Mouse (Mus musculus) cerebral cortex, adult 2 months (tissue): ENCODE data around the gene Ulk1.

Source experiments
- WGBS: fragments of 180-500 bp; shearing (Covaris S2); methylation state at CpG from one replicate; pipeline ENCODE4 v1.1.7; 2018; 5-methylcytosine and 5-hydroxymethylcytosine counted together

The Ulk1 gene

DNA sequence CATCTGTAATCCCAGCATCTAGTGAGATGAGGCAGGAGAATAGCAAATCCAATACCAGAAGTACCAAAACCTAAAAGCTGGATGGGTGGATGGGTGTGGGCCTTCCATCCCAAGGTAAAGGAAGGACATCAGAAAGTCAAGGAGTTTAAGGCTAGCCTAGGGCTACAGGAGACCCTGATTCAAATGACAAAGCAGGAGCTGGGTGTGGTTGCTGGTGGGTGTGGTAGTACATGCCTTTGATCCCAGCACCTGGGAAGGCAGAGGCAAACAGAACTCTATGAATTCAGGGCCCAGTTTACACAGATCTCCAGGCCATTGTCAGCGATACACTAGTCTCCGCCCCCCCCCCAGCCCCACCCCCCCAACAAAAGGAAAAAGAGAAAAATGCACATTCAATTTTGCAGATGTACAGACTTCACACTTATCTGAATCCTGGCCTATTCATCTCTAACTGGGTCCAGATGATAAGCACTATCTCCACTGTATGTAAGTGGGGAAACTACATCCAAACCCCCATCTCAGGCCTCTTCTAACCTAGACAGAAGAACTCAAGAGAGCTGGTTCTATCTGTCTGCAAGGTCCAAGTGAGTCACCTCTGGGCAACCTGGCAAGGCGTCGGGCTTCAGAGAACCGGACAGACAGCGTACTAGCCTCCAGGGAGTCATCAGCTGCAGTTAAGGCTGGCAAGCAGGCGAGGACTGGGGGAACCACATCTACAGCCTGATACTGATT lies 5.7 kb downstream of the Ulk1 start:
- WGBS, result 90% methylated on average over 7 of the region's 7 CpGs

DNA sequence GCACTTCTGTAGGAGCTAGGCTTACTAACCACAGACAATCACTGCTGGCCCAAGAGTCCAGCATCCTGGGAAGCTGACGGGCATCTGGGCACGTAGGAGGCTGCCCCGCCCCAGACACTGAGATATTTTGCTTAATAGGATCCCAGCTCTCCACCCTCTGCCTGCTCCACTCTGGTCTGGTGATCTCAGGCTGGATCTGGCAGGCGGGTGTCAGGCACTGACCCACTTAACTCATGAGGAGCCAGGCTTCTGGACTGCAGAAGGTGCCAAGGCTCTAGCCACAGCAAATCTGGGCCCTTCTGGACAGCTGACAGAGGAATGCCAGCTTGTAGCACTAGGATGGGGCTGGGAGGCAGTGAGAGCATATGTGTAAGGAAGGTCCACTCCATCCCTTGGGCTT lies 7.7 kb downstream of the Ulk1 start:
- 45% methylated on average over 4 of the region's 4 CpGs for WGBS

DNA sequence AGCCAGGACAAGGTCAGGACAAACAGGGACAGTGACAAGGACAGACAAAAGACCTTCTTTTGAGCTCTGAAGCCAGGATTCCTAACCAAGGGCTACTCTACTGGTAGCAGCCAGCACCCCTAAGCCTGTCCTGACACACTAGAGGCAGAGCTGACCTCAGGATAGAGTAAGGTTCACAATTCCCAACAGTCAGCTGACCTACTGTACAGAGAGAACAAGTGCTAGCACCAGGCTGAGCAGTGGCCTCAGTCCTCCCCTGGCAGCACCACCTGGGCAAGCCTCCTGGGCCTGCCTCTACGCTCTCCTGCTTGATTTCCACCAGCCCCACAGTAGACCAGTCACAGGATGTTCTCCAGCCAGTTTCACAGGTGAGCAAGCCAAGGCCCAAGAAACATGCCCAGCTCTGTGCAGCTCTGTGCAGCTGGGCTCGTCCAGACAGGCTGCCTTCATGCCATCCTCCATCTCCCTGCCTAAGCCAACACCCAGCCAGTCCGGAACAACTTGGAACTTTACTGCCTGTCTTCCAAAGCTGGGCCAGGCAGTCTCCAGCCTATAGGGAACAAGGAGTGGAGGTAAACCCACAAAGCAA lies 8.8 kb downstream of the Ulk1 start:
- 86% methylated on average over 3 of the region's 3 CpGs for WGBS

DNA sequence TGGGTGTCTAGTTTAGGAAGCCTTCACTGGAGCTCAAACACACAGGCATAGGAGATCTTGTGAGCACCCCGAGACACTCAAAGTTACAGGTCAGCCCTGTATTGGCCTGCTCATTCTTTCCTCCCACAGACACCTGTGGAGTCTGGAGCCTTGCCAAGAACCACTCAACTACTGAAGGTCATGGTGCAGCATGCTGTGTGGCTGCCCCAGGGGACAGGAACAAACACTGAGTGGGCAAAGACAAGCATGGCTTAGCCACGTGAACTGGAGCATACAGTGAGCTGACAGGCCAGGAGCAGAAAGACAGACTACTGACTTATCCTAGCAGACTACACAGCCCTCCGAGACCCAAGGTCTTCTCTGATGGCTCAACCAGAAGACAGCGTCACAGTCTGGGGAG lies 12.2 kb downstream of the Ulk1 start:
- 64% methylated on average over 4 of the region's 4 CpGs for WGBS

DNA sequence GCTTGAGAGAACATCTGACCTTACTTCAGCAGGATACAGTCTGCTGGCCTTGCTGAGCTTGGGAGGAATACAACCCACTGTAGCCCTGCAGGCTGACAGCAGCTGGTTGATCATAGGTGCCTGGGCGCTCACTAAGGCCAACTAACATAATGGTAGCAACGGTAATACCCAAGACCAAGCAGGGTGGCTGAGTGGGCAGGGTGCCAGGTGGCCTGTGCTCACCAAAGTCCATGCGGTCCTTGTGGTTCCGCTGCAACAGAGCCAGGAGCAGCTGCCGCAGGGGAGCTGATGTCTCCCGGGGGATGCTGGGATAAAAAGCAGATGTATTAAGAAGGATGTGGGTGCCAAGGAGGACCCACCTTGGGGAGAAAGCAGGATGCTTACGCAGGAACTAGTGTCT lies 15.5 kb downstream of the Ulk1 start:
- WGBS, result 86% methylated on average over 7 of the region's 7 CpGs

DNA sequence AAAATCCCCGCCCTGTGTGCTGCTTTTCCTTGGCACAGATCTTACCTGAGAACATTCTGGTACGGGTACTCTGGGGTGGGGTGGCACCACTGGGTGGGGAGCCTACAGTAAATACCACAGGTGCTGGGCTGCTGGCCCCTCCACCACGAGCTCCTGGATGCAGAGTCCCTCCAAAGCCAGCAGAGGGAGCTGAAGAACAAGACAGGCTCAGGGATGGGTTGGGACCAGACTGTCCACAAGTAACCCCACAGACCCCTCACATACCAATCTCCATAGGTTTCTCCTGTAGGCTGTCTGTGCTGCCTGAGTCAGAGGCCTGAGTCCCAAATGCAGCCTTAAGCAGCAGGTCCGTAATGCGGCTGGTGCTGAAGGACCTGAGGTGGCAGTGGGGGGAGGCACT lies 21.2 kb downstream of the Ulk1 start:
- WGBS, result 58% methylated on average over 5 of the region's 5 CpGs

DNA sequence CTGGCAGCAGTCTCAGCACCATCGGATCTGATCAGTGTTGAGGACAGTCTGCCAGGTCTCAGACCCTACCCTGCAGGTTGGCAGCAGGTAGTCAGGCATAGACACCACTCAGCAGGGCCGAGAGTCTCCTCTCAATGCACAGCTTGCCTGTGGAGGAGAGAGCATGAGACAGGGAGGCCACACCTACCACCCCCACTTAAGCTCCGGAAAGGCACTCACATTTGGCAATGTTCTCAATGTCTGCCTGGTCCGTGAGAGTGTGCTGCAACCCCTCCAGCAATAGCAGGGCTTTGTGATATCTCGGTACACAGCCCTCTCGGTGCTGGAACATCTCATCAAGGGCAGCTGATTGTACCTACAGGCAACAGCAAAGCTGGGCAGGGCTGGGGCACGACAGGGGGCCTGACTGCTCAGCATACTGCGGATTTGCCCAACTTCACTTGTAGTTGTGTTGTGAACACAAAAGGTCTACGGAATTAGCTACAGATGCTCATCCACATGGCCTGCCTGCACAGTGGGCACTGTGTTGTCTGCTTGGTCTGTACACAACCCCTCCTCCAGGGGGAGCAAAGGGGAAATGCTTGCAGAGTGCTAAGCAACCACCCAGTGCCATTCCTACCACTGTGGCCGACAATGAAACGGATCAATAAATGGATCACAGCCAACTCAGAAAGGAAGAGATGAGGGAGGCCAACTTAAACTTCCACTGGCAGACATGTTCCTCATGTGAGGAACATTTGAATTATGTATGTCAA lies 23.6 kb downstream of the Ulk1 start:
- 39% methylated on average over 11 of the region's 11 CpGs for WGBS

DNA sequence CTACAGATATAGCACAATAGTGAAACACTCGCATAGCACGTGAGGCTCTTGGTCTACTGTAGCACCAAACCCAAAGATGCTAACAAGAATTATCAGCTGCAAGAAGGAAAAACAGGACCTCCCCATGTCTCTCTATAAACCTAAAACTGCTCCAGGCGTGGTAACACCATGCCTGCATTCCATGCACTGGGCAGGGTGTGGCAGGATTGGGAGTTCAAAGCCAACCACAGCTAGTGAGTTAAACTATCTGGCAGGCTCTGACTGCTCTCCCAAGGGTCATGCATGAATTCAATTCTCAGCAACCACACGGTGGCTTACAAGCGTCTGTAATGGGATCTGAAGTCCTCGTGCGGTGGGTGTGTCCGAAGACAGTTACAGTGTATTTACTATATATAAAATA lies 26.7 kb downstream of the Ulk1 start:
- 78% methylated on average over 8 of the region's 8 CpGs for WGBS

DNA sequence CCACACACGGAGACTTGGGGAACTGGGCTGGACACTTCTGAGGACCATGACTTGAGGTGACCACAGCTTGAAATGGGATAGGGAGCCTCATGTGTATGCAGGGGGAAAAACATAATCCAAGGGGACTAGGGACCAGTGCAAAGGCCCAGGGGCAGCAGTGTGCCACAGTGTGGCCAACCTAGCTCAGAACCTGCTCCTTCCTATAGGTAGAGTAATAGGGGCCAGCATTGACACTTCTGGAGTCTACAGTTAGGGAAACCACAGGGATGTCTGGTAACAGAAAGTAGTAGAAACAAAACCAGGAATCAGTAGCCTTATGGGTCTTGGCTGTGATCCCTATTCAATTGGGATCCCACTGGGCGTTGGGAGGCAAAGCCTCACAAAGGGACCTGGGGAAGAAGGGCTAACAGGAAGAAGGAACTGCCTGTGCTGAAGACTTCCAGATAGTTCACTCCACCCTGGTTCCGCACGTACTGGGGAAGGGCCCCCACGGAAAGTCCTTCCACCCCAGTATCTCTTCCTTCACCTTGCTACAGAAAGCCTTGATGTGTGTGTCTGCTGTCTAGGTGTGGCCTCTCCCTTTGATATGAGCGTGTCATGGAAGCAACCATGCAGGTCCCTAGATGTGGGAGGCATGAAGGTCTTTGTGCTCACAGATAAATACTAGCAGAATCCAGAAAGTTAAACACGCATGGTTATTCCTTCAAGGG lies 28.2 kb downstream of the Ulk1 start:
- 70% methylated on average over 7 of the region's 7 CpGs for WGBS

DNA sequence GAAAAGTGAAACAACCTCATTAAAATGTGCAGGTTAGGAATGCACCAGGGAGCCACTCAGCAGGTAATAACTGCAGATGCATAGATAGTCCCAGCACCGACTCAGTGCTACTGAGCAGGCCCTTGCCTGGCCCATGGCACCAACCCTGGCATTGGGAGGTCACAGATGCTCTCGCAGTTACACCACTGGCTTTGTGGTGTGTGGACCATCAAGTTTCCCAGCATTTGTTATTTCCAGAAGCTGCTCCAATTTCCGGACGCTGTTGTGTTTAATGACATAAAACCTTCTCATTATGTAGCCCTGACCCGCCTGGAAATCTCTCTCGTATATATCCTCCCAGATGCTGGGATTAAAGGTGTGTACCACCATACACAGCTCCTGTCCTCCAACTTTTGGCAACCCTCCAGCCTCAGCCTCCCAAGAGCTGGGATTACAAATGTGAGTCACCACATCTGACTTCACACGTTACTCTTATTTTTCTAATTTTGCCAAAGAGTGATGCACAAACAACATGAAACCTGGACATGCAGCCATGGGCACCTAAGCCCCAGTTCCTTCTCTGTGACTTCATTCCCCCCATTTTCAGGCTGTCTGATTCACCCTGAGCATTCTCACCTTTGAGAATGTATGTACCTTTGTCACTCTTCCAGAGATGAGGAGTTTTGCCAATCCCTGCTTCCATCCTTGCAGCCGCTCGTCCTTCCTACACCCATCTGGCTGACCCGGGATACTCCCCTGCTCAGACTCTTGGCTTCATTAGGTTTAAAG lies 29.0 kb downstream of the Ulk1 start:
- 41% methylated on average over 10 of the region's 10 CpGs for WGBS

DNA sequence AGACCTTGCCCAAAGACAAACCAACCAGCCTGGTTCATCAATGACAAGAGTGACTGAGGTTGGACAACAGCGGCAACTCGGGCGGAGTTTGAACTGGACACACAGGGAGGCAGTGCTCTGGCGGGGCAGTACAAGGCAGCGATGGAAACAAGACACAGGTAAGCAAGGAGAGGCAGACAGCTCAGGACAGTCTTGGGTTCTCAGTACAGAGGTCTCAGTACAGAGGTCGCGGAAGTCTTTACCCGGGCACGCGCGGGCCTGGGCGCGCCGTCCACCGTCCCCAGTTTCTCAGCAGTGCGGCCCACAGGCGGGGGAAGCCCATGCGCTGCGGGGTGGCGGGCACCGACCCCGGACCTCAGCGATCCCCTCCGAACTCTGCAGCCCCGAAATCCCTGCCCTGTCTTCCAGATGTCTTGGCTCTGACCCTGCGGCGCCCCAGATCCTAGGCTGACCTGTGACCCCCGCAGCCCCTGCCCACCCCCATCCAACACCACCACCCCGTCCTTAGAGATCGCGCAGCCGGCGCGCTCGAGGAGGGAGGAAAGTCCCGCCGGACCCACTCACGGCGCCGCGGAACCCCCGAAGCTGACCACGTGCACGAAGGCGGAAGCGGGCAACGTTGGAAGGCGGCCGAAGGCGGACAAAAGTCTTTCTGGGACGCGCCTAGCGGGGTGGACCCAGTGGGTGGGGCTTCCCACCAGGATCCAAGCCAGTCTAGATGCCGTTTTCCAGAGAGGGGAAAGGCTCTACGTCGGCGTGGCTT lies 29.7 kb downstream of the Ulk1 start, which contains the start of gene Pus1:
TSS of gene Pus1 (minus strand) at position 662 of the 763 bp plus-strand sequence.
- under 1% methylated on average over 57 of the region's 57 CpGs for WGBS

DNA sequence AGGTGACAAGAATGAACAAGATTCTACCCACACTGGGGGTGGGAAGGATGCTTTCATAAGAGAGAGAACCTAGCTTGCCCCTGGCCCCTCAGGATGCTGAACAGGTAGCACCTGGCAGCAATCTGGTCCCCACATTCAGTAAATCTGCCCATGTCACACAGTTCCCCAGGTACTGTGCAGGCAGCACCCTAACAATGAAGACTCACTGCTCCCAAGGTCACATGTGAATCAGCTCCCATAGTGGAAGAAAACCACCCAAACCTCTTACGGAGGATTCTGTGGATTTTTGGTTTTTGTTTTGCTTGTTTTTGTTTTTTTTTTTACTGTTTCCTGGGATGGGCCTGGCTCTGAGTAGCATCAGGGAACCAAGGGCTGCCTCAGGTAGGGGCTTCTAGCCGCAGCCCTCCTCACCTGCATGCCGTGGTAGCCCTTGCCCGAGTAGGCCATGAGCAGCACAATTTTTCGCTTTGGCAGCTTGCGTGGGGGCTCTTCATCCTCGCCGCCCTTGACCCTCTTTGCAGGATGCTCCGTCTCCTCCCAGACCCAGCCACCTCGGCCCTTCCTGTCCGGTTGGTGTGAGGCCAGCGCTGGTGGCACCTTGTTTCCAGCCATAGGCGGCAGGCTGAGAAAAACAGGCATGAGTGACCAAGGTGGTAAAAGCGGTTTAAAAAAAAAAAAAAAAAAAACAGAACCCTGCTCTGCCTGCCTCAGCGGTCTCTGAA lies 30.5 kb downstream of the Ulk1 start:
- WGBS, result 30% methylated on average over 15 of the region's 15 CpGs

DNA sequence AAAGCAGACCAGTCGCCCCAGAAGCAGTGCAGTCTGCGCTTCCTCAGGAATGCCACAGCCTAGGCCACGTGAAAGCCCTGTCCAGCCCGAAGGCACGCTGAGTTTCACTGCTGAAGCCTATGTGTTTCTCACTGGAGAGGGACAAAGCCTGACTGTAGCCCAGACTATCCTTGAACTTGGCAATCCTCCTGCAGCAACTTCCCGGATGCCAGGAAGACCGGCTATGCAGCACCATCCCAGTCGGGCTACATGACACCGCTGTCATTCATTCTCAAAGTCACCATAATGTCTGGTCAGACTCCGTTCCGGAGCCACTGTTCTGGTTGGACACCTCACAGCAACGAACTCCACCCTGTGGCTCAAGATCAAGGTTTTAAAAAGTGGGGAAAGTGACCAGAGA lies 31.6 kb downstream of the Ulk1 start:
- WGBS, result 81% methylated on average over 12 of the region's 12 CpGs

DNA sequence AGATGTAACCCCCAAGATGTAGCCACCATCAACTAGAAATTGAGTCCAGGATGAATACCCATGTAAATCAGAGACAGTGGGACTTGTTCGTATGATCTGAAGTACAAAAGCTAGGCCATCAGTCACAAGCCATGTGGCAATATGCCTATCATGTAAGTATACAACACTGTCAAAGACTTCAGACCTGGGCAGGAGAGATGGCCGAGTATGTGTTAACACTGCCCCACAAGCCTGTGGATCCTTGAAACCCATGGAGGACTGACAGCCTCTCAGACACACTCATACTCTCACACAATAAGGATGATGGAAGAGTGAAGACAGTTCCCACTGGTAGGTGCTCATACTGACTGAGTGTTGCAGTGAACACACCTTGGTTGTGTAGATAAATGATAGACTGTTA lies 33.8 kb downstream of the Ulk1 start:
- 89% methylated on average over 2 of the region's 2 CpGs for WGBS

DNA sequence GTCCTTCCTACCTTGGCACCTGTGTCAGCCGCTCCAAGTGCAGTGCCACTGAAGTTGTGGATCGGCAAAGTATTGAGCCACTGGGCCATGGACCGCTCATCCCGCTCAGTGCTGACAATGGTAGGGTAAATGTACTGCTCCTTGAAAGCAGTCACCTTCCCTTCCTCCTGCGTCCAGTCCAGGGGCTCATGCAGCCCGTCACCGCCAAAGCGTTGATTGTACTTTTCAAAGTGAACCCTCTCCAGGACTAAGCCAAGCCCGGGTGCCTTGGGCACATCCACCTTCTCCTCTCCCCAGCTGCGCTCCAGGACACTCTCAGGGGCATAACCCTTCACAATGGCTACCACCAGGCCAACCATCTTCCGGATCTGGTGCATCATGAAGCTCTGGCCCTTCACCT lies 35.4 kb downstream of the Ulk1 start:
- WGBS, result 94% methylated on average over 11 of the region's 11 CpGs

DNA sequence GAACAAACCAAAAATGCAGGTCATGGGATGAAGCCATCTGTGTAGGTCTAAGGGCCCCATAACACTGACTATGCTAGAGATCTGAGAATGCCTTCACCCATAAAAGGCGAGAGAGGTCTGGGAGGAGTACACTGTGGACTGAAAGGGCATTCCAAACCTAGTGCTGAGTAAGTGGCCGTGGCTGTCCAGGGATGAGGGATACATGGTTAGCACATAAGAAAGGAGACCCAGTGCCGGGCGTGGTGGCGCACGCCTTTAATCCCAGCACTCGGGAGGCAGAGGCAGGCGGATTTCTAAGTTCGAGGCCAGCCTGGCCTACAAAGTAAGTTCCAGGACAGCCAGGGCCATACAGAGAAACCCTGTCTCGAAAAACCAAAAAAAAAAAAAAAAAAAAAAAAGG lies 37.0 kb downstream of the Ulk1 start:
- WGBS, result 93% methylated on average over 10 of the region's 10 CpGs

DNA sequence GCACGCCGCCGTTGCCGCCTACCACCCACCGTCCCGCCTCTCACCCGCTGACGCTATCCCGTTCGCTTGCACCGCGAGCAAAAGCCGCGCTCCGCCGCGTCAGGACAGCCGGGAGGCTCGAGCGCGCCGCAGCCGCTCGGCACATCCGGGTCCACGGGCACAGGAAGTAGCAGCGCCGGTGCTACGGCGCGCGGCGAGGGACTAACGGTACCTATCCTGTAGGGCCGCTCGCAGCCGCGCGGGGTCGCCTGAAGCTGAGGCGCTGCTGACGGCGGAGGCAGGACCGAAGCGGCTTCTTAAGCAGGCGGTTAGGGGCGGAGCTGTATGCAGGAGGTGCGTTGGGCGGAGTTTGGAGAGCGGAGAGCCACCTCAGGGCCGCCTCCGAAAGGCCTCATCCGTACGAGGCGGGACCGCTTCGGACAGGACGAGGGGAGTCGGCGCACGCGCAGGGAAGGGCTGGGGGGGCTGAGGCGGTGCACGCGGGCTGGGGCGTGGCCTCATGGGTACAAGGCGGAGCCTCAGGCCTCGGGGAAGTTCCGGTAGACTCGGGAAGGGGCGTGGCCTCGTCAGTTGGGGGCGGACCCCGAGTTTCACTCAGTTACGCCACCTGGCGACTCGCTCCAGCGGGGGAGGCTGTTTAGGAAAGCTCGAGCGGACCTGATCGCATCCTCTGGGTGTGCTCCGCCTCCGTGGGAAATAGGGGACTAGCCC lies 39.3 kb downstream of the Ulk1 start, which contains the start of gene Ep400:
TSS of gene Ep400 (minus strand) at position 270 of the 711 bp plus-strand sequence.
- under 1% methylated on average over 83 of the region's 83 CpGs for WGBS

DNA sequence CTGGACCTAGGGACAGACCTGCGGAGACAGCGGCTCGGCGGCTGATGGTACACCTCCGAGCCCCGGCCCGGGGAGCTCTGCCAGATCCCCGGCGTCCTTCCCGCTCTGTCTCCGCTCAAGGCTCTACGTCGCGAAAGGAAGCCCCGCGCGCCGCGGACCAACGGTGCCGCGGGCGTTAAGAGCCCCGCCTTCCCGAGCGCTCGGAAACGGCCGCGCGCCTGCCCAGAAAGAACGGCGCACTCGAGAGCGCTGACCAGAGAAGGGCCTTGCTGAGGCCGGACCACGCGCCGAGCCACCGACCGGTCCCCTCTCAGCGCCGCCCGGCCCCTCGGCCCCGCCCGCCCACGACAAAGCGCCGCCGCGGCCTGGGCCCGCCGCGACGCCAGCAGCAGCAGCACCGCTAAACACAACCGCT lies 39.9 kb downstream of the Ulk1 start:
- WGBS, result under 1% methylated on average over 45 of the region's 58 CpGs

DNA sequence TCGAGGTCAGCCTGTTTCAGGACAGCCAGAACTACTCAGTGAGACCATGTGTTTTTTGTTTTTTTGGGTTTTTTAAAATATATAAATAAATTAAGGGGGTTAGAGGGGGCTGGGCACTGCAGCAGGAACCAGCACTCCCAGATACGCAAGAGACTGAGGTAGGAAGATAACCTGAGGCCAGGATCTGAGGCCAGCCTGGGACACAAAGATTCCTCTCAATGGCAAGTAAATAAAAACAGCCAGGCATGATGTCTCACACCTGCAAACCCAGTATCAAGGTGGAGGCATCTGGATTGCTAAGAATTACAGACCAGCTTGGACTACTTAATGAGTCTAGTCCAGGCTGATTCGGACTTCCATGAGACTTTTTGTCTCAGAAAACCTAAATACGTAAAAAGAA lies 40.6 kb downstream of the Ulk1 start:
- WGBS, result 44% methylated on average over 4 of the region's 4 CpGs
